9 mouse cellular contexts compared by ENCODE assay signal in genomic region chr2:22621828-22622731, GRCm38 (mm10). TPM values are rescaled to one million over a fixed set of nuclear protein-coding genes. Genes with fewer than 3 reads are reported as not detected.
DNase-seq lines count a peak whose midpoint lies in the region; ATAC-seq and TF ChIP-seq lines count a peak whose summit lies in the region.
"Had no signal": no experiment of that assay in that cellular context is flagged by ENCODE, and none has a peak within 500 bp of the region (broad histone marks: within the 10 kb centered on the region; RNA-seq: fewer than 3 reads in every experiment).

Gad2 (plus strand) TSS chr2:22622205.

- H3K4me2 ChIP-seq in heart, postnatal 0 days (ENCODE audit: low read depth, low read length) = peak within 1 kb of the TSS; percentile 57

- H3K4me3 ChIP-seq in heart, postnatal 0 days (ENCODE audit: low read depth, low read length) = peak within 1 kb of the TSS; percentile 44
- H3K4me3 ChIP-seq in midbrain, embryonic 10.5 days = peak within 1 kb of the TSS; percentile 56

- no peak for TF ChIP-seq EP300 in heart, postnatal 0 days (IDR thresholded peaks at IDR 0.05; ENCODE audit: low read depth)

- ATAC-seq in heart, postnatal 0 days (ENCODE audit: insufficient read depth, low read depth) = peak; percentile 86

- H3K9ac ChIP-seq in heart, postnatal 0 days (replicated peaks; ENCODE audit: low read depth, low read length) = no peak within 1 kb of the TSS

- TF ChIP-seq CTCF in heart, postnatal 0 days (IDR thresholded peaks at IDR 0.05; ENCODE audit: low read depth) = no peak

- peaks cover 7% of the 10 kb centered on the region; the same call in 1 of the 2 replicates for H3K4me1 ChIP-seq in heart, postnatal 0 days (ENCODE audit: control insufficient read depth, insufficient read depth)
- peaks cover 50% of the 10 kb centered on the region for H3K4me1 ChIP-seq in midbrain, embryonic 10.5 days

- H3K36me3 ChIP-seq in heart, postnatal 0 days (replicated peaks; ENCODE audit: control insufficient read depth, insufficient read depth, low read length) = no peaks in the 10 kb centered on the region
- no peaks in the 10 kb centered on the region for H3K36me3 ChIP-seq in midbrain, embryonic 10.5 days

- H3K27me3 ChIP-seq in heart, postnatal 0 days (ENCODE audit: control insufficient read depth, insufficient read depth, low read length) = peaks cover 92% of the 10 kb centered on the region
- peaks cover 100% of the 10 kb centered on the region for H3K27me3 ChIP-seq in midbrain, embryonic 10.5 days (ENCODE audit: low read depth, poor library complexity, severe bottlenecking)

- H3K9me3 ChIP-seq in heart, postnatal 0 days (replicated peaks; ENCODE audit: control insufficient read depth, low read length) = no peaks in the 10 kb centered on the region
- H3K9me3 ChIP-seq in midbrain, embryonic 10.5 days (replicated peaks) = no peaks in the 10 kb centered on the region

- peak; percentile 21 to 59 for DNase-seq in adrenal gland, adult (ENCODE audit: inconsistent age in 2 of 2, low spot score in 1 of 2)
- no peak for DNase-seq in adrenal gland, adult 8-10 months
- DNase-seq in CD4-positive helper T cell, adult 2 months (ENCODE audit: low read depth, low spot score) = peak; percentile 17
- peak; percentile 23 to 38 for DNase-seq in cerebellum, postnatal 4 days (ENCODE audit: low spot score in 2 of 2)
- peak; percentile 11 for DNase-seq in heart, postnatal 0 days (ENCODE audit: low spot score)
- peak; percentile 73 to 81 for DNase-seq in kidney, postnatal 4 days
- peak; percentile 67 for DNase-seq in midbrain, embryonic 10.5 days (ENCODE audit: low spot score)
- DNase-seq in testis, postnatal 10 days (ENCODE audit: low spot score) = peak; percentile 57

- under 1% methylated on average over 55 of the region's 55 CpGs for WGBS in heart, postnatal 0 days
- under 1% methylated on average over 55 of the region's 55 CpGs for WGBS in midbrain, embryonic 10.5 days

- no peak within 1 kb of the TSS for H3K27ac ChIP-seq in heart, postnatal 0 days (ENCODE audit: low read depth)
- H3K27ac ChIP-seq in midbrain, embryonic 10.5 days (replicated peaks) = peak within 1 kb of the TSS; percentile 68

RNA-seq across cellular contexts. Expression of gene Gad2, which starts in this region (rescaled TPM):
- total RNA-seq in adrenal gland, adult 8-10 months (2022) = under 1 TPM in 3 of 4 experiments, not detected in 1; 0.12 to 0.86 (median 0.17) TPM
- total RNA-seq in heart, postnatal 0 days (2014; rRNA removed; ENCODE audit: low replicate concordance) = 0.04 TPM in 1 of 2 replicates, not detected in the other
- polyA plus RNA-seq in heart, postnatal 0 days (2015; fragmentation: Nextera tagmentation; extraction: Ambion mirVana) = 0.11 and 0.32 TPM in 2 replicates
- polyA plus RNA-seq in midbrain, embryonic 10.5 days (2016; fragmentation: Nextera tagmentation; extraction: Ambion mirVana) = 4.0 and 13.4 TPM in 2 replicates
- polyA plus RNA-seq: gonadal fat pad, adult 2 months had no signal

Comparison
In these comparisons a context has a peak if more than half of its experiments do, and no peak if none do; other contexts are left out.
1. Peak in DNase-seq, ATAC-seq, H3K4me3 ChIP-seq and H3K4me2 ChIP-seq in heart, postnatal 0 days; RNA of the gene not detected or under 1 TPM.